Comparison of ENCODE assay signal across 19 mouse cellular contexts in the genomic region with DNA sequence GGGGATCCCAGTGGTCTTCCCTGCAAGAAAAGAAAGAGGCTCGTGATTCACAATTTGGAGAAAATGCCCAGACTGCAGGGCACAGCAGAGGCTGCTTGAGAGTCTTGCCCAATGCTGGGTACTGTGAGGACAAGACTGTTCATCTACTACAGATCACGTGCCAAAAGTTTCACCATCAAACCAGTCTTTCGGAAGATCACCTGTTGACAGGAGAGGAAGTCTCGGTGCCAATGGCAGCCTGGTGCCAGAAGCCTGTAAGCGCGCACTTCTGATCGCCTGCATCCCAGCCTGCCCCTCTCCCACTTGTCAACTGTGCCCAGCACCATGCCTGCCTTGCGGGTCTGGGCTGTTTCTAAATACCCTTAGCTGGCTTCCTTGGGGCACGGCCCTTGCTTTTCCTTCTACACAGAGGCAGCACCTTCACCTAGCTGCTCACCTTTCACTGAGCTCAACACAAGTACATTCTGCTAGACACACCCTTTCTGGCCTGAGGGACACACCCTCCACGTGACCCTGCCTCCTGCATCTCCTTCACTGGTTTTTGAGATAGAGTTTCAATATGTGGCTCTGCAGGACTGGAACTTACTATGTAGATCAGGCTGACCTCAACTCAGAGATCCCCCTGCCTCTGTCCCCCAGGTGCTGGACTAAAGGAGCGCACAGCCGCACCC. TPM values are rescaled to one million over a fixed set of nuclear protein-coding genes. Genes with fewer than 3 reads are reported as not detected.
"Had no signal": no experiment of that assay in that cellular context is flagged by ENCODE, and none has a peak within 500 bp of the region (broad histone marks: within the 10 kb centered on the region; RNA-seq: fewer than 3 reads in every experiment).

No protein-coding gene starts in this region.

- DNase-seq: kidney, adult 8-10 months; kidney, postnatal 36 days; layer of hippocampus, adult 9-11 months; layer of hippocampus, postnatal 36 days; liver; lung, adult 2 months; right cerebral cortex, postnatal 14 days; thymus, adult 18-20 months; thymus, postnatal 36 days had no signal

- H3K9ac ChIP-seq: limb, embryonic 12.5 days; liver, embryonic 15.5 days; midbrain, embryonic 12.5 days; neural tube, embryonic 13.5 days had no signal

- ATAC-seq: intestine, postnatal 0 days; lung, postnatal 0 days; midbrain, embryonic 16.5 days had no signal

- H3K27me3 ChIP-seq: limb, embryonic 12.5 days; liver, embryonic 15.5 days; midbrain, embryonic 12.5 days; neural tube, embryonic 13.5 days had no signal

- H3K9me3 ChIP-seq: limb, embryonic 12.5 days; liver, embryonic 15.5 days; midbrain, embryonic 12.5 days; neural tube, embryonic 13.5 days had no signal

- H3K4me3 ChIP-seq: limb, embryonic 12.5 days; liver, embryonic 15.5 days; midbrain, embryonic 12.5 days; neural tube, embryonic 13.5 days had no signal

- H3K4me1 ChIP-seq: limb, embryonic 12.5 days; neural tube, embryonic 13.5 days had no signal

- H3K27ac ChIP-seq: kidney, postnatal 0 days; limb, embryonic 12.5 days; liver, embryonic 15.5 days; macrophage; midbrain, embryonic 12.5 days; neural tube, embryonic 13.5 days had no signal

- H3K4me2 ChIP-seq: limb, embryonic 12.5 days; liver, embryonic 15.5 days; midbrain, embryonic 12.5 days; neural tube, embryonic 13.5 days had no signal

RNA-seq across cellular contexts. Expression of gene Ttc25, which starts 40.3 kb away (rescaled TPM):
- total RNA-seq: megakaryocyte-erythroid progenitor cell, adult 5-6 weeks had no signal
